Mouse (Mus musculus): Measurements from ENCODE around the gene Dnmt3b. TPM values are rescaled to one million over a fixed set of nuclear protein-coding genes. Genes with fewer than 3 reads are reported as not detected.
"Not testable (repeated sequence)": the region's sequence is repeated elsewhere in the genome, so short reads cannot be mapped to it uniquely, and the experiment has no call there.

The Dnmt3b gene
- polyA plus RNA-seq, 1 experiment from 2014 or later: 20.2 TPM

GRCm38 (mm10) chr2:153677550-153677949 lies 28.3 kb downstream of the Dnmt3b start:
- no peaks in the 10 kb centered on the region for H3K9me3 ChIP-seq (ENCODE audit: control insufficient read depth, low read length)
- H3K27ac ChIP-seq (ENCODE audit: low read depth, low read length): no peak overlapping the region
- WGBS: 89% methylated on average over 7 of the region's 7 CpGs
- no peak overlapping the region for H3K4me3 ChIP-seq (ENCODE audit: low read length)
- H3K9ac ChIP-seq (ENCODE audit: low read depth, low read length): no peak overlapping the region
- H3K27me3 ChIP-seq (ENCODE audit: control insufficient read depth, insufficient read depth, low read length): no peaks in the 10 kb centered on the region
- H3K4me2 ChIP-seq (replicated peaks; ENCODE audit: low read depth, low read length): no peak overlapping the region
- H3K4me1 ChIP-seq (ENCODE audit: control insufficient read depth, insufficient read depth, low read length): no peaks in the 10 kb centered on the region
- H3K36me3 ChIP-seq (ENCODE audit: control insufficient read depth, insufficient read depth, low read length): peaks cover 9% of the 10 kb centered on the region; the same call in 1 of the 2 replicates
- no peak for ATAC-seq (ENCODE audit: low FRiP score, low TSS enrichment)

DNA sequence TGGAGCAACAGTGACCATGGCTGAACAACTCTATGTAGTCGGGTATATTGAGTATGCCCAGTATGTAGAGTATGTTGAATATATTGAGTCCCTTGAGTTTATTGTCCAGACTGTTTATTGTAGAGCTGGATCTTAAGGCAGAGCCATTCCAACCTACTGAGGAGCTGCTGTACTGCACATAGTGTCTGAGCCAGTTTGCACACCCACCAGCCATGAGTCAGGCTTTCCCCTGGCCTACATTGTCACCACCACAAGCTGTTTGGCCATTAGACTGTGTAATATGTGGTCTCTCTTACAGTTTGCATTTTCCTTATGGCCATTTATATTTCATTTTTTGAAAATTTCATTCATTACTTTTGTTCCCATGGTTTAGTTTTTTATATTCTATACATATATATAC lies 30.7 kb downstream of the Dnmt3b start:
- H3K27me3 ChIP-seq (ENCODE audit: control insufficient read depth, insufficient read depth, low read length): no peaks in the 10 kb centered on the region
- no peaks in the 10 kb centered on the region for H3K4me1 ChIP-seq (ENCODE audit: control insufficient read depth, insufficient read depth, low read length)
- H3K4me3 ChIP-seq (ENCODE audit: low read length): no peak overlapping the region
- H3K27ac ChIP-seq (ENCODE audit: low read depth, low read length): no peak overlapping the region
- 89% methylated on average over 1 of the region's 1 CpGs for WGBS
- H3K9ac ChIP-seq (ENCODE audit: low read depth, low read length): no peak overlapping the region
- peaks cover 6% of the 10 kb centered on the region; the same call in 1 of the 2 replicates for H3K36me3 ChIP-seq (ENCODE audit: control insufficient read depth, insufficient read depth, low read length)
- H3K4me2 ChIP-seq (replicated peaks; ENCODE audit: low read depth, low read length): no peak overlapping the region
- no peak for ATAC-seq (ENCODE audit: low FRiP score, low TSS enrichment)
- H3K9me3 ChIP-seq (ENCODE audit: control insufficient read depth, low read length): no peaks in the 10 kb centered on the region

- H3K36me3 ChIP-seq (ENCODE audit: control insufficient read depth, insufficient read depth, low read length); H3K27me3 ChIP-seq (ENCODE audit: control insufficient read depth, insufficient read depth, low read length); H3K4me1 ChIP-seq (ENCODE audit: control insufficient read depth, insufficient read depth, low read length); H3K4me2 ChIP-seq (replicated peaks; ENCODE audit: low read depth, low read length); ATAC-seq (ENCODE audit: low FRiP score, low TSS enrichment); H3K27ac ChIP-seq (ENCODE audit: low read depth, low read length); H3K9ac ChIP-seq (ENCODE audit: low read depth, low read length); H3K4me3 ChIP-seq (ENCODE audit: low read length); H3K9me3 ChIP-seq (ENCODE audit: control insufficient read depth, low read length): not testable (repeated sequence)
- 71% methylated on average over 6 of the region's 7 CpGs for WGBS
Measured at GRCm38 (mm10) chr2:153693413-153693812, 44.2 kb downstream of the Dnmt3b start.

- Histone ChIP-seq H3K4me1 (ENCODE audit: control insufficient read depth, insufficient read depth, low read length) (no peaks in the 10 kb centered on the region), H3K36me3 (ENCODE audit: control insufficient read depth, insufficient read depth, low read length) (no peaks in the 10 kb centered on the region), H3K4me2 (replicated peaks; ENCODE audit: low read depth, low read length) (no peak overlapping the region), H3K9me3 (ENCODE audit: control insufficient read depth, low read length) (no peaks in the 10 kb centered on the region), H3K4me3 (ENCODE audit: low read length) (no peak overlapping the region), H3K27me3 (ENCODE audit: control insufficient read depth, insufficient read depth, low read length) (no peaks in the 10 kb centered on the region), H3K9ac (ENCODE audit: low read depth, low read length) (no peak overlapping the region), H3K27ac (ENCODE audit: low read depth, low read length) (no peak overlapping the region)
- ATAC-seq (ENCODE audit: low FRiP score, low TSS enrichment): no peak
- 66% methylated on average over 19 of the region's 19 CpGs for WGBS
Measured at GRCm38 (mm10) chr2:153694462-153695085, 45.3 kb downstream of the Dnmt3b start.

DNA sequence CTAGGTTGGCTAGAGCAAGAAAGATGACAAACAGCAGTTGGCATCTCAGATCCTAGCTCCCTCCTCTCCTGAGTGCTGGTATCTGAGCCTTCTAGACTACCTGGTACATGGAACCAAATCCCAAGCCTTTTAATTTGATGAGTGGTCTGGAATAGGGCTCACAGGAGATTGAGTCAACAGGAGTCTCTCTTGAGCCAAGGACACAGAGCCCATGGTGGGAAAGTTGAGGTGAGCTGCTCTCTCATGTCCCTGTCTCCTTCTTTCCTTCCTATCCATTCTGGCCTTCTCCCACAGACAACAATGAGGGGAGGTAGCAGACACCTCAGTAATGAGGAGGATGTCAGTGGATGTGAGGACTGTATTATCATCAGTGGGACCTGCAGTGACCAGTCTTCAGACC lies 47.1 kb downstream of the Dnmt3b start, which contains the start of gene Dnmt3c:
TSS of gene Dnmt3c (plus strand) at position 301 of the 400 bp plus-strand sequence.
- Histone ChIP-seq H3K9me3 (ENCODE audit: control insufficient read depth, low read length) (no peaks in the 10 kb centered on the region), H3K36me3 (ENCODE audit: control insufficient read depth, insufficient read depth, low read length) (no peaks in the 10 kb centered on the region)
- ATAC-seq (ENCODE audit: low FRiP score, low TSS enrichment): no peak

GRCm38 (mm10) chr2:153703389-153703788 lies 54.1 kb downstream of the Dnmt3b start:
- H3K27ac ChIP-seq (ENCODE audit: low read depth, low read length): no peak overlapping the region

More for the DNA sequence above, 47.1 kb downstream of the Dnmt3b start, which contains the start of gene Dnmt3c:
- Histone ChIP-seq H3K9ac (ENCODE audit: low read depth, low read length) (no peak within 1 kb of the TSS), H3K4me2 (replicated peaks; ENCODE audit: low read depth, low read length) (no peak within 1 kb of the TSS), H3K27ac (ENCODE audit: low read depth, low read length) (no peak within 1 kb of the TSS), H3K4me1 (ENCODE audit: control insufficient read depth, insufficient read depth, low read length) (no peaks in the 10 kb centered on the region), H3K27me3 (ENCODE audit: control insufficient read depth, insufficient read depth, low read length) (no peaks in the 10 kb centered on the region), H3K4me3 (ENCODE audit: low read length) (no peak within 1 kb of the TSS)

GRCm38 (mm10) chr2:153710701-153711330 lies 61.6 kb downstream of the Dnmt3b start:
- Histone ChIP-seq H3K36me3 (ENCODE audit: control insufficient read depth, insufficient read depth, low read length) (no peaks in the 10 kb centered on the region), H3K4me1 (ENCODE audit: control insufficient read depth, insufficient read depth, low read length) (peaks cover 6% of the 10 kb centered on the region; the same call in 1 of the 2 replicates), H3K27me3 (ENCODE audit: control insufficient read depth, insufficient read depth, low read length) (no peaks in the 10 kb centered on the region), H3K4me3 (ENCODE audit: low read length) (no peak overlapping the region), H3K27ac (ENCODE audit: low read depth, low read length) (no peak overlapping the region), H3K9me3 (ENCODE audit: control insufficient read depth, low read length) (no peaks in the 10 kb centered on the region), H3K4me2 (replicated peaks; ENCODE audit: low read depth, low read length) (no peak overlapping the region), H3K9ac (ENCODE audit: low read depth, low read length) (no peak overlapping the region)
- ATAC-seq (ENCODE audit: low FRiP score, low TSS enrichment): no peak
- 43% methylated on average over 8 of the region's 8 CpGs for WGBS

More at GRCm38 (mm10) chr2:153703389-153703788, 54.1 kb downstream of the Dnmt3b start:
- H3K9ac ChIP-seq (ENCODE audit: low read depth, low read length): no peak overlapping the region
- 40% methylated on average over 6 of the region's 6 CpGs for WGBS
- H3K9me3 ChIP-seq (ENCODE audit: control insufficient read depth, low read length): no peaks in the 10 kb centered on the region
- no peaks in the 10 kb centered on the region for H3K4me1 ChIP-seq (ENCODE audit: control insufficient read depth, insufficient read depth, low read length)
- H3K4me3 ChIP-seq (ENCODE audit: low read length): no peak overlapping the region
- no peak overlapping the region for H3K4me2 ChIP-seq (replicated peaks; ENCODE audit: low read depth, low read length)
- H3K36me3 ChIP-seq (ENCODE audit: control insufficient read depth, insufficient read depth, low read length): no peaks in the 10 kb centered on the region
- no peaks in the 10 kb centered on the region for H3K27me3 ChIP-seq (ENCODE audit: control insufficient read depth, insufficient read depth, low read length)
- no peak for ATAC-seq (ENCODE audit: low FRiP score, low TSS enrichment)

DNA sequence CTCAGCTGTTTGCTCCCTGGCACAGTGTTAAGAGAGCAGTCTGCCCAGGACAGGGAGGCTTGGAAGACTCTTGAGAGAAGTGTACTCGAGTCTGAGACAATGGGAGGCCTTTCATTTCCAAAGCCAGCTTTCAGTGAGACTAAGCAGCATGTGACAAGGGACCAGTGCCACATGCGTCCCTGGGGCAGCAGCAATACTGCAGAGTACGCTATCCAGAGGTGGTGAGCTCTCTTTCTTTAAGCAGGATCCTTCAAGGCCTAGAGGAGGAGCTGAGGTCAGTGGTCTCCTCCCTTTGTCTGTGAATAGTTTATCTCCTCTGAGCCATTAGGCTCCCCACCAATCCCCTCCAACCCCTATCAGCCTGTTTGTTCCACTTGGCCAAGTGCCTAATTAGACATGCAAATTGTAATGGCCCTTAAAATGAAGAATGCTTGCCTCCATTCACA lies 63.4 kb downstream of the Dnmt3b start:
- H3K4me3 ChIP-seq (ENCODE audit: low read length): no peak overlapping the region
- H3K4me1 ChIP-seq (ENCODE audit: control insufficient read depth, insufficient read depth, low read length): peaks cover 6% of the 10 kb centered on the region; the same call in 1 of the 2 replicates
- no peak overlapping the region for H3K27ac ChIP-seq (ENCODE audit: low read depth, low read length)
- ATAC-seq (ENCODE audit: low FRiP score, low TSS enrichment): no peak
- no peaks in the 10 kb centered on the region for H3K27me3 ChIP-seq (ENCODE audit: control insufficient read depth, insufficient read depth, low read length)
- H3K9me3 ChIP-seq (ENCODE audit: control insufficient read depth, low read length): no peaks in the 10 kb centered on the region
- WGBS: 44% methylated on average over 3 of the region's 3 CpGs
- H3K9ac ChIP-seq (ENCODE audit: low read depth, low read length): no peak overlapping the region
- no peaks in the 10 kb centered on the region for H3K36me3 ChIP-seq (ENCODE audit: control insufficient read depth, insufficient read depth, low read length)
- H3K4me2 ChIP-seq (replicated peaks; ENCODE audit: low read depth, low read length): no peak overlapping the region

- Histone ChIP-seq H3K4me2 (replicated peaks; ENCODE audit: low read depth, low read length) (no peak overlapping the region), H3K27me3 (ENCODE audit: control insufficient read depth, insufficient read depth, low read length) (no peaks in the 10 kb centered on the region), H3K9ac (ENCODE audit: low read depth, low read length) (no peak overlapping the region), H3K4me1 (ENCODE audit: control insufficient read depth, insufficient read depth, low read length) (peaks cover 6% of the 10 kb centered on the region; the same call in 1 of the 2 replicates), H3K4me3 (ENCODE audit: low read length) (no peak overlapping the region), H3K27ac (ENCODE audit: low read depth, low read length) (no peak overlapping the region), H3K9me3 (ENCODE audit: control insufficient read depth, low read length) (no peaks in the 10 kb centered on the region), H3K36me3 (ENCODE audit: control insufficient read depth, insufficient read depth, low read length) (no peaks in the 10 kb centered on the region)
- no peak for ATAC-seq (ENCODE audit: low FRiP score, low TSS enrichment)
- WGBS: 62% methylated on average over 4 of the region's 4 CpGs
Measured at GRCm38 (mm10) chr2:153713227-153713626, 64.0 kb downstream of the Dnmt3b start.

Data from kidney, embryonic 14.5 days (tissue).